Mouse (Mus musculus) small intestine, adult 2 months (tissue): ENCODE measurements around the gene Txnip. TPM values are rescaled to one million over a fixed set of nuclear protein-coding genes. Genes with fewer than 3 reads are reported as not detected.
"Not testable (repeated sequence)": the region's sequence is repeated elsewhere in the genome, so short reads cannot be mapped to it uniquely, and the experiment has no call there.

Source experiments
- H3K27ac ChIP-seq: fragments of 200-500 bp; 2 replicates; pipeline ENCODE4 v1.5.1; 2012; ENCODE audit warnings: low read depth, low read length, control low read depth, inconsistent platforms; ENCODE audit not compliant: insufficient read depth
- H3K27me3 ChIP-seq: fragments of 200-500 bp; 2 replicates; pipeline ENCODE4 v1.6.1; 2012; ENCODE audit warnings: mild to moderate bottlenecking, moderate library complexity, low read length, inconsistent platforms; ENCODE audit not compliant: control insufficient read depth, insufficient read depth
- H3K36me3 ChIP-seq: fragments of 200-500 bp; 2 replicates; pipeline ENCODE4 v1.6.1; 2012; ENCODE audit warnings: mild to moderate bottlenecking, low read length, control low read depth, inconsistent platforms; ENCODE audit not compliant: control insufficient read depth, insufficient read depth
- H3K4me1 ChIP-seq: fragments of 200-500 bp; 2 replicates; pipeline ENCODE4 v1.6.1; 2012; ENCODE audit warnings: low read length, inconsistent platforms, mixed read lengths; ENCODE audit not compliant: control insufficient read depth, insufficient read depth, insufficient read length
- H3K4me3 ChIP-seq: fragments of 200-500 bp; 2 replicates; pipeline ENCODE4 v1.5.1; 2012; ENCODE audit warnings: low read depth, mild to moderate bottlenecking, control low read depth, inconsistent platforms, low read length, moderate library complexity
- CTCF ChIP-seq: fragments of 200-500 bp; IDR thresholded peaks from 2 replicates; pipeline ENCODE4 v1.5.1; 2012; ENCODE audit warnings: low read depth, mild to moderate bottlenecking, control low read depth, inconsistent platforms, low read length, moderate library complexity, mixed read lengths; ENCODE audit not compliant: insufficient replicate concordance, insufficient read length; ENCODE audit errors: extremely low read depth
- POLR2A ChIP-seq: fragments of 200-500 bp; IDR thresholded peaks from 2 replicates; pipeline ENCODE4 v1.6.1; 2012; ENCODE audit warnings: low read depth, mild to moderate bottlenecking, control low read depth, inconsistent platforms, low read length, moderate library complexity
- WGBS: fragments of 180-500 bp; shearing (Covaris S2); methylation state at CpG from one replicate; pipeline ENCODE4 v1.1.7; 2018; 5-methylcytosine and 5-hydroxymethylcytosine counted together
- polyA plus RNA-seq: library from polyadenylated mRNA; depleted of rRNA; stranded (reverse); fragments of >200 nt; gene quantifications from 2 replicates; pipeline ENCODE4 v1.2.3, GENCODE M21; 2012; rRNA removed

The Txnip gene
- polyA plus RNA-seq = 167 and 384 TPM in 2 replicates

DNA sequence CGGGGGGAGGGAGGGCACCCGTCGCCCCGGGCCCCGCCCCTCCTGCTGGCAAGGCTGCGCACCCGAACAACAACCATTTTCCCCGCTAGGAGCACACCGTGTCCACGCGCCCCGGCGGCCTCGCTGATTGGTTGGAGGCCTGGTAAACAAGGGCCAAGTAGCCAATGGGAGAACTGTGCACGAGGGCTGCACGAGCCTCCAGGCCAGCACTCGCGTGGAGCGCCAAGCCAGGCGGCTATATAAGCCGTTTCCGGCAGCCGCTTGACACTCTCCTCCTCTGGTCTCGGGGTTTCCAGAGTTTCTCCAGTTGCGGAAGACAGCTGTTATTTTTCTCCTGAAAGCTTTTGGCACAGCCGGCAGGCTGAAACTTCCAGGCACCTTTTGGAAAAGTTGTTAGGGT lies at the start of gene Txnip:
TSS of gene Txnip (plus strand) at position 264 of the 400 bp plus-strand sequence.
- peaks cover 32% of the 10 kb centered on the region for H3K36me3 ChIP-seq
- no peaks in the 10 kb centered on the region for H3K27me3 ChIP-seq
- WGBS = under 1% methylated on average over 26 of the region's 26 CpGs
- TF ChIP-seq POLR2A (peak; percentile 100), CTCF (0 out of 2 replicates have a peak, but pooled peaks have one; percentile 1)
- peak within 1 kb of the TSS; percentile 81 for H3K4me3 ChIP-seq
- H3K4me1 ChIP-seq = peaks cover 7% of the 10 kb centered on the region
- H3K27ac ChIP-seq = peak within 1 kb of the TSS; percentile 99

DNA sequence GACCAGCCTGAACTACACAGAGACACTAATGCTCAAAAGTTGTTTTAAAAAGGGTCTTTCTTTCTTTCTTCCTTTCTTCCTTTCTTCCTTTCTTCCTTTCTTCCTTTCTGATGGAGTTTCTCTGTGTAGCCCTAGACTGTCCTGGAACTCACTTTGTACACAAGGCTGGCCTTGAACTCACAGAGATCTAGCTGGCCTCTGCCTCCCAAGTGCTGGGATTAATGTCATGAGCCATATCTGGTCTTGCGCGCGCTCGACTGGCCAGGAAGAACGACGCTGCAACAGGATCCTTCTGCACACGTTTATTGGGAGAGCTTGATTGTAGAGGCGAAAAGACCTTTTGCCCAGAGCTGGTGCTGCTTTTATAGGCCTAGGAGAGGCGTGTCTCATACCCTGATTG lies 49.8 kb upstream of the Txnip start:
- 85% methylated on average over 8 of the region's 9 CpGs for WGBS
- H3K4me3 ChIP-seq, H3K4me1 ChIP-seq: not testable (repeated sequence)

DNA sequence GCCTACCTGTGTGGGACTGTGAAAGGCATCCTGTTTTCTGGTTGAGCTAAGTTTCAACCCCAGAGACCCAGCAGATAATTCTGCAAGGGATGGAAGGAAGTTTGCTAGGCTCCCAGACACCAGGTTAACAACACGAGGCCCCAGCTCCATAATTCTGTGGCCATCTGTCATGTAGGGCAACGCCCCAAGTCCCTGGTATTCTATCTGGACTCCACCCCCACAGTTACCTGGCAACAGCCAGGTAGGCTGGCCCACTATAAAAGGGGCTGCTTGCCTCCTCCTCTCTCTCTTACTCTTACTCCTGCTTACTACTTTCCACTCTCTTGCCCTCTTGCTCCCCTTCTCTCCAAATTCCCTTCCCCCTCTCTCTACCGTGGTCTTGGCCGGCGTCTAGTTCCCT lies 37.6 kb upstream of the Txnip start:
- Histone ChIP-seq H3K27me3 (no peaks in the 10 kb centered on the region), H3K36me3 (no peaks in the 10 kb centered on the region), H3K4me1 (no peaks in the 10 kb centered on the region), H3K27ac (no peak overlapping the region), H3K4me3 (no peak overlapping the region)
- 24% methylated on average over 5 of the region's 5 CpGs for WGBS
- no peak for TF ChIP-seq POLR2A
- no peak for TF ChIP-seq CTCF

More for the DNA sequence above, 49.8 kb upstream of the Txnip start:
- H3K27me3 ChIP-seq, H3K36me3 ChIP-seq, H3K27ac ChIP-seq: not testable (repeated sequence)

DNA sequence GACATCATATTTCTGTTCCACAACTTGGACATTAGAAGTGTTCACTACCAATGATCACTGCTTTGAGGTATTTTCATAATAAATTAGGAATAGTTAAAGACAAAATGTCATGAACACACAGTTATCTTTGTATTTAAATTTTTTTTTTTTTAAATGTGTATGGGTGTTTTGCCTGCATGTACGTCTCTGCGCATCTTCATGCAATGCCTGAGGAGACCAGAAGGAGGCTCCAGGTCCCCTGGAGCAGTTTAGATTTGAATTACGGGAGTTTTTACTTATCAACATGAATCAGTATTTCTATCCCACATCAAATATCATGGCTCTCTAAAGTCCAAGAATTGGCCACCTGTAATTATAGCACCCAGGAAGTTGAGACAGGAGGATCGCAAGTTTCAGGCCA lies 35.6 kb upstream of the Txnip start:
- H3K4me1 ChIP-seq = no peaks in the 10 kb centered on the region
- H3K27ac ChIP-seq = no peak overlapping the region
- H3K27me3 ChIP-seq = peaks cover 12% of the 10 kb centered on the region
- TF ChIP-seq CTCF (peak; percentile 24; the same call in 1 of the 2 replicates), POLR2A (no peak)
- H3K4me3 ChIP-seq = no peak overlapping the region
- WGBS = 48% methylated on average over 4 of the region's 4 CpGs
- no peaks in the 10 kb centered on the region for H3K36me3 ChIP-seq

DNA sequence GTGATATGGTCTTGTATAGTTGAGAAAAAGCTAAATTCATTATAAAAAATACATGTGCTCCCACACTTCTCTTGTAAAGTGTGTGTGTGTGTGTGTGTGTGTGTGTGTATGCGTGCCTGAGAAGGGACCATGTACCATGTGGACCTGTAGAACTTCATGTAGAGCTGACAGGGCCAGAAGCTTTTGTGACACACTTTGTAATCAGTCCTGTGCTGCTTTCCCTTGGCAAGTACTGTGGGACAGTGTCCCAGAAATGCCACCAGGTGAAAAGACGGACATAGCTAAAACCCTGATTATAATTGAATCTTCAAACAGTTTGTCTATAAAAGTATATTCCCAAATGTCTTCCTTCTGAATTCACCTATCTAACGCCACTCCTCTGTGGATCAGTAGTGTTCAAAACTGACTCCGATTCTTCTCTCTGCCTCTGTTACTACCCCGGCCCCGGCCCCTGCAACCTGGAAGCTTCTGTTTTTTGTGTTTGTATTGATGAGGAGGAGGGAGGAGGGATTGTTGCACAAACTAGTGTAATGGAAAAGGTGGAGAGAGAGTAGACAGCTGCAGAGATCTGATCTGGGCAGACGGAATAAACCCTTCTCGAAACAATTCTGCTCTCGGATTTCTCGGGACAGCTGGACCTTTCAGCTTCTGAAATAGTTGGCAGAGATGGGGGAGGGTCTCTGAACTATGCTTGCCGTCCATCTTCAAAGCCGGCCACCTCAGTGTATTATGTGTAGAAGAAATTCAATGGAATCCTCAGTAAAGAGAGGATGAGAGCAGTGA lies 33.5 kb upstream of the Txnip start:
- Histone ChIP-seq H3K27ac (no peak overlapping the region), H3K36me3 (no peaks in the 10 kb centered on the region), H3K4me3 (no peak overlapping the region), H3K4me1 (no peaks in the 10 kb centered on the region; the same call in 1 of the 2 replicates), H3K27me3 (peaks cover 21% of the 10 kb centered on the region)
- 81% methylated on average over 12 of the region's 12 CpGs for WGBS
- TF ChIP-seq POLR2A = no peak
- no peak for TF ChIP-seq CTCF

DNA sequence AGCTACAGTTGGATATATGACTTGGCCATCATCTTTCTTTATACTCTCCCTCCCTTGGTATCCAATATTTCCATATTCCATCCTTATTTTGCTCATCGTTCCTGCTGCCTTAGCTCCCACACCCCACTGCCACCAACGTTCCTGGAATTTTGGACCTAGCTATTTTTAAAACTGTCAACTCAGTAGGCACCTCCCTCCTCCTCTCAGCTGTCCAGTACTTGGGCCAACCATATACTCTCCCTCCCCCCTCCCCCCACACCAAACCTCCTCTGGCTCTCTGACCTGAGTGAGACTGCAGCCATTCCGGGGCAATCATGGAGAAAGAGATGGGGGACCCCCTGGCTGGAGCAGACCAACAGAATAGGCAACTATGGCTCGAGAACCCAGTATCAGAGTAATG lies 32.8 kb upstream of the Txnip start, which contains the start of gene Hfe2:
TSS of gene Hfe2 (plus strand) at position 259 of the 400 bp plus-strand sequence.
- H3K36me3 ChIP-seq = no peaks in the 10 kb centered on the region
- H3K27ac ChIP-seq = no peak within 1 kb of the TSS
- H3K4me1 ChIP-seq = no peaks in the 10 kb centered on the region; the same call in 1 of the 2 replicates
- 64% methylated on average over 4 of the region's 4 CpGs for WGBS
- no peak for TF ChIP-seq CTCF
- TF ChIP-seq POLR2A = no peak
- H3K27me3 ChIP-seq = peaks cover 21% of the 10 kb centered on the region
- no peak within 1 kb of the TSS for H3K4me3 ChIP-seq

DNA sequence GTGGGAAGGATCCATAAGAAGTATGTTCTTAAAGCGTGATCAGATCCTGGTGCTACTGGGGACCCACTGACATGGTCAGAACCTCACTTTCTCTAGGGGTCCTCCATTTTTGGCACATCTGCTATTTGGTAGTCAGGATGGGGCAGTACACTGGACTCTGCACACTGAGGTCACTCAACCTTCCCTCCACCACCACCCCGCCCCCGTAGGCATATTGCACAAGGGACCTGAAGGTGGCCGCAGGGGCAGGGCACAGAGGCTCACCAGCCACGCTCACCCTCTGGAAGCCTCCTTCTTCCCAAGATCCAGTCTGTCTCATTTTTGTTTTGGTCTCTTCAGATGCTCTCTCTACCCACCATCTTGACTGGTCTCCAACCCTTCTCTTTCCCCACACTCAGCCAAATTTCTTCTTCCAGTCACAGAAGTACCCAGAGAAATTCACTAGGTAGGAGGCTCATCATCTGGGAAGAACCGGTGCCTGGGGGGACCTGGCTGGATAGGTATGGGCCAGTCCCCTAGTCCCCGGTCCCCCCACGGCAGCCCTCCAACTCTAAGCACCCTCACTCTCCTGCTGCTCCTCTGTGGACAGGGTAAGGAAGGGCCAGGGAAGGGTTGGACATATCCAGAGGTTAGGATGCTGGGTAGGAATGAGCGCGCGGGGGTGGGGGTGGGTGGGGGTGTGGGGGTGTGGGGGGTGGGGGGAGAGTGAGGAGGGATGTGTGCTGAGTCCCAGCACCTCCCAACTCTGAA lies 31.6 kb upstream of the Txnip start:
- TF ChIP-seq CTCF (no peak), POLR2A (no peak)

More for the DNA sequence above, 31.6 kb upstream of the Txnip start:
- Histone ChIP-seq H3K27me3 (peaks cover 21% of the 10 kb centered on the region), H3K4me3 (no peak overlapping the region), H3K27ac (no peak overlapping the region), H3K4me1 (no peaks in the 10 kb centered on the region; the same call in 1 of the 2 replicates), H3K36me3 (no peaks in the 10 kb centered on the region)
- 67% methylated on average over 11 of the region's 11 CpGs for WGBS
